Mouse (Mus musculus): ENCODE measurements at regions not wholly inside any gene's neighbourhood (a gene's known extent, or its start where the extent isn't known, plus 50 kb on each side); places are given as distances from the start of the nearest gene placed in this dataset.

DNA sequence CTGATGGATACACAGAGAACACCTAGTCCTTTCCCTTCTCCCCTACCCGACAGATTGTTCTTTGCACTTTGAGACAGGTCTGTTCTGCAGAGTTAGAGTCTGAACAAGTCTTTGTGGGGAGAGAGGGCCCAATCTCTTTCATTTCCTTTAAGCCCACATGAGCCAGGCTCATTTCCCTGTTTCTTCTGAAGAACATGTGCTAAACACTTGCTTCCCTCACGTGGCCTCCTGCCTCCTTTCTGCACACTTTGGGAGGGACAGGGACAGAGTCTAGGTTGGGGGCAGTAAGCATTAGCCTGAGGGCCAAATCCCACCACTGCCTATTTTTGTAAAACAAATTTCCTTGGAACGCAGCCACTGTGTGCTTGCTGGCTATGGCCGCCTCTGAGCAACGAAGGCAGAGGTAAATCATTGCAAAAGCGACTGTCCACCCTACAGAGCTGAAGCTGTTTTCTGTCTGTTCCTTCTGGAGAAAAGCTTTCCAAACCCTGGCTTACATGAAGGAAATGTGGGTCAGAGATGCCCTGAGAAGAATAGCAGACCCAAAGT is 170.6 kb upstream of the Kbtbd8 start:
- no peak for TF ChIP-seq CTCF (IDR thresholded peaks at IDR 0.05; ENCODE audit: low read depth, low read length)
- no peak for TF ChIP-seq POLR2A (IDR thresholded peaks at IDR 0.05; ENCODE audit: insufficient read depth, low read length)
- no peak for TF ChIP-seq EP300 (IDR thresholded peaks at IDR 0.05; ENCODE audit: insufficient read depth, low read depth, low read length)
- Histone ChIP-seq H3K27ac (ENCODE audit: insufficient read depth, low read length) (no peak overlapping the region), H3K9me3 (replicated peaks; ENCODE audit: control insufficient read depth, insufficient read depth, low read length, poor library complexity, severe bottlenecking) (no peaks in the 10 kb centered on the region), H3K4me3 (ENCODE audit: low read depth, low read length) (no peak overlapping the region), H3K9ac (ENCODE audit: low read depth, poor library complexity, severe bottlenecking) (no peak overlapping the region), H3K36me3 (ENCODE audit: control insufficient read depth, insufficient read depth, low read length, poor library complexity, severe bottlenecking) (no peaks in the 10 kb centered on the region), H3K27me3 (ENCODE audit: control insufficient read depth, insufficient read depth, low read length, poor library complexity, severe bottlenecking) (no peaks in the 10 kb centered on the region), H3K4me1 (ENCODE audit: control insufficient read depth, insufficient read depth, low read length) (peaks cover 2% of the 10 kb centered on the region)

DNA sequence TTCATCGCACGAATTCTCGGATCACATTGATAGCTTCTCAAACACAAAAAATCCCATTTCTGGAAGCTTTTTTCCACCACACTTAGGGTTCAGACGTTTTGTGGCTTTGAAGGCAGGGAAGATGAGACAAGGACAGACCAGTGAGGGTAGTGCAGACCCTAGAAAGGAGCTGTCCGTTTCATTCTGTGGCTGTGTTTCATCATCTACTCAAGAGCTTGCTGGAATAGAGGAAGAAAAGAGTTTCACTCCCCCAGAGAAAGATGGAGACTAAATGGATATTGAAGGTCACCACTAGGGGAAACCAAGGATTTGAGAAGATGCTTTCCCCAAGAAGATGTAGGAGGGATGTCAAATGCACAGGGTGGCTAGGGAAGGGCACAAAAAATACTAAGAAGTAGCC is 171.3 kb upstream of the Kbtbd8 start:
- Histone ChIP-seq H3K36me3 (ENCODE audit: control insufficient read depth, insufficient read depth, low read length, poor library complexity, severe bottlenecking) (no peaks in the 10 kb centered on the region), H3K9ac (ENCODE audit: low read depth, poor library complexity, severe bottlenecking) (no peak overlapping the region), H3K27ac (ENCODE audit: insufficient read depth, low read length) (no peak overlapping the region)

DNA sequence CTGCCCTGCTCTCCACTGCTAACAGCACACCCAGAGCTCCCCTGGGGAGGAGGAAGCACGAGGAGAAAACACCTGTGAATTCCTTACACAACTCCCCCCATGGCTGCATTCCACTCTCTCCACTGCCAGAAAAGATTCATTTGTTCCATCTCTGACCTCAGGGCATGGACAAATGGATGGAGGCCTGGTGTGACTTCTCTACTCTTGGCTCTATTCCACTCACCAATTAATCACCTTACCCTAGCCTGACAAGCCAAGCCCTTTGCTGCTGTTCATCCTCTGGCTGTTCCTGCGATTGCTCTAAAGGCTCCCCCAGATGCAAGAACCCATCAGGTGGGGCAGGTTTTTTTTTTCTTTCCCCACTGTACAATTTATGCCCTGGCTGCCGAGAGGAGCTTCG is 172.8 kb upstream of the Kbtbd8 start:
- Histone ChIP-seq H3K9me3 (replicated peaks; ENCODE audit: control insufficient read depth, insufficient read depth, low read length, poor library complexity, severe bottlenecking) (no peaks in the 10 kb centered on the region), H3K4me3 (ENCODE audit: low read depth, low read length) (no peak overlapping the region), H3K9ac (ENCODE audit: low read depth, poor library complexity, severe bottlenecking) (no peak overlapping the region), H3K27me3 (ENCODE audit: control insufficient read depth, insufficient read depth, low read length, poor library complexity, severe bottlenecking) (no peaks in the 10 kb centered on the region), H3K36me3 (ENCODE audit: control insufficient read depth, insufficient read depth, low read length, poor library complexity, severe bottlenecking) (no peaks in the 10 kb centered on the region), H3K4me1 (ENCODE audit: control insufficient read depth, insufficient read depth, low read length) (no peaks in the 10 kb centered on the region), H3K27ac (ENCODE audit: insufficient read depth, low read length) (no peak overlapping the region)
- TF ChIP-seq CTCF (IDR thresholded peaks at IDR 0.05; ENCODE audit: low read depth, low read length) (no peak), POLR2A (IDR thresholded peaks at IDR 0.05; ENCODE audit: insufficient read depth, low read length) (no peak), EP300 (IDR thresholded peaks at IDR 0.05; ENCODE audit: insufficient read depth, low read depth, low read length) (no peak)

More for the DNA sequence above, 171.3 kb upstream of the Kbtbd8 start:
- Histone ChIP-seq H3K4me3 (ENCODE audit: low read depth, low read length) (no peak overlapping the region), H3K9me3 (replicated peaks; ENCODE audit: control insufficient read depth, insufficient read depth, low read length, poor library complexity, severe bottlenecking) (no peaks in the 10 kb centered on the region), H3K4me1 (ENCODE audit: control insufficient read depth, insufficient read depth, low read length) (peaks cover 2% of the 10 kb centered on the region), H3K27me3 (ENCODE audit: control insufficient read depth, insufficient read depth, low read length, poor library complexity, severe bottlenecking) (no peaks in the 10 kb centered on the region)
- no peak for TF ChIP-seq CTCF (IDR thresholded peaks at IDR 0.05; ENCODE audit: low read depth, low read length)
- TF ChIP-seq POLR2A (IDR thresholded peaks at IDR 0.05; ENCODE audit: insufficient read depth, low read length), result no peak
- TF ChIP-seq EP300 (IDR thresholded peaks at IDR 0.05; ENCODE audit: insufficient read depth, low read depth, low read length), result no peak

DNA sequence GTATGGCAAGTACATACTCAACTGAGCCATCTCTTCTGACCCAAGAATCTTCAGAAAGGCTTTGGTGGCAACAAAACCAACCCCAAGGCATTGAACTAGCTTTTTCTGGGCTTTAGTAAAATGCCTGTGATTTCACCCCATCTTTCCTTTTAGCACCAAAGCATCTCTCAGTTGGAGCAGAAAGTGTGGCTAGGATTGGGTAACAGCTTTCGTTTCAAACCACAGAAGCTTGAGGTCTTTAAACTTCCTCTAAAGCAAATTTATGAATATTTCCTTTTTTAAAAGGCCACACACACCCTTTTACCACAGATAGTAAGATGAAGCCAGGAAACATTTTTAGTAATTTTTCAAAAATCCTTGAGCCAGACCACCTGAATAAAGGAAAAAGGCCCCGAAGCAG is 178.1 kb upstream of the Kbtbd8 start:
- no peaks in the 10 kb centered on the region for H3K9me3 ChIP-seq (replicated peaks; ENCODE audit: control insufficient read depth, insufficient read depth, low read length, poor library complexity, severe bottlenecking)
- no peak overlapping the region for H3K4me3 ChIP-seq (ENCODE audit: low read depth, low read length)
- H3K4me1 ChIP-seq (ENCODE audit: control insufficient read depth, insufficient read depth, low read length), result no peaks in the 10 kb centered on the region
- no peaks in the 10 kb centered on the region for H3K27me3 ChIP-seq (ENCODE audit: control insufficient read depth, insufficient read depth, low read length, poor library complexity, severe bottlenecking)
- no peak overlapping the region for H3K9ac ChIP-seq (ENCODE audit: low read depth, poor library complexity, severe bottlenecking)
- H3K36me3 ChIP-seq (ENCODE audit: control insufficient read depth, insufficient read depth, low read length, poor library complexity, severe bottlenecking), result no peaks in the 10 kb centered on the region
- H3K27ac ChIP-seq (ENCODE audit: insufficient read depth, low read length), result no peak overlapping the region
- no peak for TF ChIP-seq POLR2A (IDR thresholded peaks at IDR 0.05; ENCODE audit: insufficient read depth, low read length)

DNA sequence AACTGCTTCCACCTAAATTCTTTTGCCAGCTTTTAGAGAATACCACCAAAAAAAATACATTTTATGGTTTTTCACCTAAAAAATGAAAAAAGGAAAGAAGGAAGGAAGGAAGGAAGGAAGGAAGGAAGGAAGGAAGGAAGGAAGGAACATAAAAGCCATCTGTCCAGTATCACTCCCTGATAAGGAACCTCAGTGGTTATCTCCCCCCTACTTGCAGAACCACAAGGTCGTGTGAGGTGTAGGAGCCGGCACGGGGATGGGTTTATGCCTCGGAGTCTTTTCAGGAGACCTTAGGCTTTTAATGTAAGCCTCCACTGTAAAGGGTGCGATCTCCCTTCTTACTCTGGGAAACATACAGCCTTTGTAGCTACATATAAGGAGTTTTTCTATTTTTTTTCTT is 180.8 kb upstream of the Kbtbd8 start:
- H3K27ac ChIP-seq (ENCODE audit: insufficient read depth, low read length), result no peak overlapping the region
- H3K9me3 ChIP-seq (replicated peaks; ENCODE audit: control insufficient read depth, insufficient read depth, low read length, poor library complexity, severe bottlenecking), result no peaks in the 10 kb centered on the region
- H3K4me3 ChIP-seq (ENCODE audit: low read depth, low read length), result no peak overlapping the region
- no peaks in the 10 kb centered on the region for H3K36me3 ChIP-seq (ENCODE audit: control insufficient read depth, insufficient read depth, low read length, poor library complexity, severe bottlenecking)
- TF ChIP-seq CTCF (IDR thresholded peaks at IDR 0.05; ENCODE audit: low read depth, low read length) (no peak), POLR2A (IDR thresholded peaks at IDR 0.05; ENCODE audit: insufficient read depth, low read length) (no peak), EP300 (IDR thresholded peaks at IDR 0.05; ENCODE audit: insufficient read depth, low read depth, low read length) (no peak)
- H3K9ac ChIP-seq (ENCODE audit: low read depth, poor library complexity, severe bottlenecking), result no peak overlapping the region
- no peaks in the 10 kb centered on the region for H3K27me3 ChIP-seq (ENCODE audit: control insufficient read depth, insufficient read depth, low read length, poor library complexity, severe bottlenecking)
- H3K4me1 ChIP-seq (ENCODE audit: control insufficient read depth, insufficient read depth, low read length), result no peaks in the 10 kb centered on the region

DNA sequence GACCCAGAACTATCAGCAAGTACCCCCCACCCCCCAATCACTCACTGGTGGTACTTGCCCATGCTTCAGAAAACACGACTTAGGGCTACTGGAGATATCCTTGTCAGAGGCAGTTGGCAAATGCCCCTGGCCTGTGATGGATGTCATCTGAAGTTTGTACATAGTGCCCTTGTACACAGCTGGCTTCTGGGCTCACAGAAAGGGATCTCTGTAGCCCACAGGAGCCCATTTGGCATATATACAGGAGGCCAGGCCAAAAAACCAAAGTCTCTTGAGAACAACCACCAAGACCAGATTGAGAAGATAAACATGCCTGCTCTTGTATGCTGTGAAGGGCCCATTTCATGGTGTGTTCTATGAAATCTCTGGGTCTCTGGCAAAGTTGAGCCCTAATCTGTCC is 181.3 kb upstream of the Kbtbd8 start:
- no peaks in the 10 kb centered on the region for H3K4me1 ChIP-seq (ENCODE audit: control insufficient read depth, insufficient read depth, low read length)
- no peaks in the 10 kb centered on the region for H3K27me3 ChIP-seq (ENCODE audit: control insufficient read depth, insufficient read depth, low read length, poor library complexity, severe bottlenecking)
- no peaks in the 10 kb centered on the region for H3K9me3 ChIP-seq (replicated peaks; ENCODE audit: control insufficient read depth, insufficient read depth, low read length, poor library complexity, severe bottlenecking)

More for the DNA sequence above, 181.3 kb upstream of the Kbtbd8 start:
- Histone ChIP-seq H3K36me3 (ENCODE audit: control insufficient read depth, insufficient read depth, low read length, poor library complexity, severe bottlenecking) (no peaks in the 10 kb centered on the region), H3K27ac (ENCODE audit: insufficient read depth, low read length) (no peak overlapping the region), H3K9ac (ENCODE audit: low read depth, poor library complexity, severe bottlenecking) (no peak overlapping the region), H3K4me3 (ENCODE audit: low read depth, low read length) (no peak overlapping the region)
- TF ChIP-seq CTCF (IDR thresholded peaks at IDR 0.05; ENCODE audit: low read depth, low read length) (no peak), POLR2A (IDR thresholded peaks at IDR 0.05; ENCODE audit: insufficient read depth, low read length) (no peak), EP300 (IDR thresholded peaks at IDR 0.05; ENCODE audit: insufficient read depth, low read depth, low read length) (no peak)

Measured in ES-Bruce4 (cell line).